Mouse (Mus musculus) monocyte, adult 2 months (primary cell): Measurements from ENCODE around the gene Anks3.
A peak's percentile ranks its signal among the peaks of the same experiment; 100 is the strongest.

ENCODE experiments used
- DNase-seq, 2 experiments: peaks; one replicate each; pipeline ENCODE4 v3.0.0; 2022; ENCODE audit warnings: low spot score in 2 of 2, low read depth in 1 of 2

Anks3 gene

DNA sequence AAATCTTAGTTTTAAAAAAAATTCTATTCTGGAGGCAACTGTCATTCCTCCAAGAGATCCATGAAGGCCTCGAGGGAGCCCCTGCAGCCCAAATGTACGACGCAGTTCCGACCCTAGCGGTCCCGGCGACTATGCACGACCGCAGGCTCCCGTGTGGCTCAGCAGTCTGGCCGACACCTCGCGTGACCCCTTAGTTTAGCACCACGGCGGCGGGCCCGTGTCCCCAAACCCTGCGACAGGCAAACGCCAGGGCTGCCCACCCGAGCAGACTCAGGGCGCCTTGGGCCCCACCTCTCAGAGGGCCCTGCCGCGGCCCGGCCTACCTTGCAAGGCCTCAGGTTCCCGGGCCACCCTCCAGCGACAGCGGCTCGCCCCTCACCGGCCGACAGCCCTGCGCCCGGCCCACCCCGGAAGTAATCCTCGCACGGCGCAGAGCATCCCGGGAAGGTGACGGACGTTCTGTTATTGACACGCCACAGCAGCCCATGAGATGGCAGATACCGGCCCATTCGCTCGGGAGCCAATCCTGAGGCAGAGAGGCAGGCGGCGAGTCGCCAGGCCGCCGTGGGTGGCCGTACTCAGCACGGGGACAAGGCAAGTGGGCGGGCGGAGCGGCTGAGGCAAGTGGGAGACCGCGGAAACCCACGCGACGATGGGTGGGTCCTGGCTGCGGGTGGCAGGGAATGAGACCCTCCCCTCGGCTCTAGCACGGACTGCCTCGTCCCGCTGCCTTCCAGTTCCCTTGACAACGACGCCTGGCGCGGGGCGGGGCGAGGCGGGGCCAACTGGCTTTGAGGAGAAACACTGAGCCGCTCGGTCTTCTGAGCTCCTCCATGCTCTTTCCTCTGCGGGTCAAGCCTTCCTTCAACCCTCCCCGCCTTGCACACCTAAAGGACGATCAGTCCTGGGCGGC, at the start of gene Anks3:
Anks3 (minus strand) TSS at position 409 of the 913 bp plus-strand sequence.
- DNase-seq: peak; percentile 94 to 95

GRCm38 (mm10) chr16:5013054-5013838, 49.2 kb upstream of the Anks3 start, which contains the start of gene Rogdi:
Rogdi (minus strand) TSS chr16:5013553.
- DNase-seq: peak; percentile 93 to 94

- DNase-seq: no peak
Measured at GRCm38 (mm10) chr16:5012036-5013005, 48.3 kb upstream of the Anks3 start.

- DNase-seq: peak in 1 of 2 experiments; percentile 15
Measured at GRCm38 (mm10) chr16:5011285-5011684, 47.3 kb upstream of the Anks3 start.

GRCm38 (mm10) chr16:5010371-5010935, 46.4 kb upstream of the Anks3 start:
- no peak for DNase-seq

GRCm38 (mm10) chr16:5008076-5008475, 44.1 kb upstream of the Anks3 start:
- DNase-seq: no peak

GRCm38 (mm10) chr16:5007492-5007891, 43.5 kb upstream of the Anks3 start:
- DNase-seq: no peak

GRCm38 (mm10) chr16:5007067-5007466, 43.1 kb upstream of the Anks3 start, which contains the start of gene Smim22:
Smim22 (plus strand) TSS chr16:5007288.
- DNase-seq: no peak

DNA sequence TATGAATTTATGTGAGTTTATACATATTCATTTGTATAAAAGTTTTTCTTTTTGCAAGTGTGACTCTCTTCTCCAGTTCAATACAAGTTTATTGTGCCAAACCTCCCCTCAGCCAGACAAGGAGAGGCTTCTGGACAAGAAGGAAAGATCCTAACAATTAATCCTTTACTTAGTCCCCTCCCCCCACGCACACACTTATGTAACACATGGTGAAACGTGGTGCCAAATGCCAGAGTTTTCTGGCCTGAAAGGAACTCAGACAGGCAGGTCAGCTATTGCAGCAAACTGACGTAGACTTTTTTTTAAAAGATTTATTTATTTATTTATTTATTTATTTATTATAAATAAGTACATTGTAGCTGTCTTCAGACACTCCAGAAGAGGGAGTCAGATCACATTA, 36.6 kb upstream of the Anks3 start:
- DNase-seq: no peak

- DNase-seq: no peak
Measured at GRCm38 (mm10) chr16:4998984-4999383, 35.0 kb upstream of the Anks3 start.

- no peak for DNase-seq
Measured at GRCm38 (mm10) chr16:4997553-4997952, 33.5 kb upstream of the Anks3 start, which contains the start of gene Sept12. Sept12 (minus strand) TSS chr16:4997852.

DNA sequence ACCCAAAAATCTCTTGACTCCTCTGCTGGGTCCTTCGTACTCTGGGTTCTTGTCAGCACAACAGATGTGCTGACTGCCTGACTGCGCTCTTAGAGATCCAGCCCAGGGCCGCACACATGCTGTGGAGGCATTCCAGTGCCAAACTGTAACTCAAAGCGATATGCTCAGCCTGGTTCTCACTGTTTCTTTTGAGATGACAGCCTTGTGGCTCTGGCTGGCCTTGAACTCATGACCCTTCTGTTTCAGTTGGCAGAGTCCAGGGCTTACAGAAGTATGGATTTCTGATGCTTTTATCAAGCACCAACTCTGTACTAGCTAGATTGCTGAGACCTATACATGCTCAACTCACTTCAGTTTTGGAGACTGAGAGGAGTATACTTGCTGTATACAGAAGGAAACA, 29.3 kb upstream of the Anks3 start:
- DNase-seq: no peak

GRCm38 (mm10) chr16:4984717-4985116, 20.7 kb upstream of the Anks3 start:
- DNase-seq: no peak

DNA sequence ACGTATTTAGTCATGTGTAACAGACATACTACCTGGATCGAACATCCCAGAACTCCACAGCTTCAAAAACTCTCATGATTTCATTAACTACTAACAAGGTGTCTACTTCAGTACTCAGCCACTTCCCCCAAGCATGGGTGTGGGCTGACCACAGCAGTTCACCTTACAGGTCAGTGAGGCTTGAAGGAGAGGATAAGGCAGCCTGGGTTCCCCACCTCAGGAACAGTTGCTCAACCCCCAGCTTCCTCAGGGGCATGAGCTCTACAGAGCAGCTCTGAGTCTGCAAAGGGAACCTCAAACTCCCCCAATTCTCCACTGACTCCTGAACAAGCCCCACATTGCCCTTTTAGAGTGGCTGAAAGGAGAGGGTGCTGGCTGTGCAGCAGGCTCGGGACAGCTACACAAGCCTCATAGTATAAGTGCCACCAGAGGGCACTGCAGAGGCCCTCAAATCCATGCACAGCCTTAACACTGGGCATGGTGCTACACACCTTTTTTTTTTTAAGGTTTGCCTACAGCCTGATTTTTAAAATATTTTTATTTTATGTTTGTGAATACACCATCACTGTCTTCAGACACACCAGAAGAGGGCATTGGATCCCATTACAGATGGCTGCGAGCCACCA, 15.9 kb upstream of the Anks3 start:
- no peak for DNase-seq

GRCm38 (mm10) chr16:4978275-4979051, 14.5 kb upstream of the Anks3 start:
- DNase-seq: no peak

DNA sequence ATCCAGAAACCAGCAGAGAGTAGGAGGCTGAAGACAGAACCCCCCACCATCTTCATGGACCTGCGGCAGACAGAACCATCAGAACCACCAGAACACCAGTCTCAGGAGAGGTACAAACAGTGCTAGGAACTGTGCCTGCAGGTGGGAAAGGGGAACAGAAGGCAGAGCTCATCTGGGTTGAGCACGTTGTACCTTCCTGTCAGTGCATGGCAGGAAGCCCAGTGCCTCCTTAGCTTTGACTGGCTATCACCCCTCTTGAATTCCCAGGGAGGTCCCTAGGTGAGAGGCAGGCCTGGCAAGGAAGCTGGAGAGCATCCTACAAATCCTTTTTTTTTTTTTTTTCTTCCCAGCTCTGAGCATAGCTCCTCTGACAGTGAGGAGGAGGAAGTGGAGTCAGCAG, 12.2 kb upstream of the Anks3 start:
- no peak for DNase-seq

DNA sequence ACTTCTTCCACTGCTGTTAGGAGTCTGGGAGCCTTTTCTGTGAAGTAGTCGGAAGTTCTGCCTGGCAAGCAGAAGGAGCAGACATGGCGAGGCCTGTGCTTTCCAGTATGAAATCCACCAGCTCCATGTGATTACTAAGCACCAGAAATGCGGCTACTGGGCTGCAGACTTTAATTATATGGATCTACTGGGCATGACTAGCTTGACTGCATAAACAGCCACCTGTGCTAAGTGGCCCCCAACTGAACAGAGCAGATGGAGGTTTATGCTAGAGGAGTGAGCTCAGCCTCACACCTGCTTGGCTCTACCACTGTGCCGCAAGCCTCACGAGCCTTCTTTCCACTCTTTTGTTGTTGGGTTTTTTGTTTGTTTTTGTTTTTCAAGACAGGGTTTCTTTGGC, 10.5 kb upstream of the Anks3 start:
- DNase-seq: no peak

DNA sequence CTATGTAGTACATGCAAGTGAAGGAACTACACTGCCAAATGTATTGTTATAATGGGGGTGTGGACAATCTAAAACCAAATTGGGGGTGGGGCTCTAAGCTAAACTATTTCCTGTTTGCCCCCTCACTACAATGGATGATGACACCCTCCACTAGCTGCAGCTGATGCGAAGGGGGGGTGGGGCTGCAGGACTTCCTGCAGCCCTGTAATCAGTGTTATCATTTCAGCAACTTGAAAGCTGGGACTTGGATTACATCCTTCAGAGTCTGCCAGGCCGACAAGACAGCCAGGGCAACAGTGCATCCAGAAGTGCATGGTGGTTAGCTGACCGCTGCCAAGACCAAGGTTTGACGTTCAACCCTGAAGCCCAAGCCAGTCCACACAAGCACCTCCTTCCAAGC, 7.6 kb upstream of the Anks3 start:
- DNase-seq: no peak
